Mouse (Mus musculus) C2C12 (cell line): ENCODE data around the gene Sds.

ENCODE experiments used
- CEBPB ChIP-seq: IDR thresholded peaks from one replicate; pipeline ENCODE4 v1.6.1; 2011; ENCODE audit warnings: low read depth, mild to moderate bottlenecking, control low read depth, moderate library complexity
- CTCF ChIP-seq: IDR thresholded peaks from one replicate; pipeline ENCODE4 v1.5.1; 2011; ENCODE audit not compliant: control insufficient read depth, insufficient read depth, insufficient read length
- FOSL1 ChIP-seq: IDR thresholded peaks from one replicate; pipeline ENCODE4 v1.8.0; 2011; ENCODE audit warnings: mild to moderate bottlenecking, low read length; ENCODE audit not compliant: poor library complexity, insufficient read depth, severe bottlenecking
- MYOD1 ChIP-seq: IDR thresholded peaks from one replicate; pipeline ENCODE4 v1.6.1; 2011; ENCODE audit warnings: low read depth; ENCODE audit not compliant: control insufficient read depth, insufficient read length
- USF1 ChIP-seq: IDR thresholded peaks from one replicate; pipeline ENCODE4 v1.6.1; 2011; ENCODE audit warnings: low read depth, mild to moderate bottlenecking, control low read depth, moderate library complexity

DNA sequence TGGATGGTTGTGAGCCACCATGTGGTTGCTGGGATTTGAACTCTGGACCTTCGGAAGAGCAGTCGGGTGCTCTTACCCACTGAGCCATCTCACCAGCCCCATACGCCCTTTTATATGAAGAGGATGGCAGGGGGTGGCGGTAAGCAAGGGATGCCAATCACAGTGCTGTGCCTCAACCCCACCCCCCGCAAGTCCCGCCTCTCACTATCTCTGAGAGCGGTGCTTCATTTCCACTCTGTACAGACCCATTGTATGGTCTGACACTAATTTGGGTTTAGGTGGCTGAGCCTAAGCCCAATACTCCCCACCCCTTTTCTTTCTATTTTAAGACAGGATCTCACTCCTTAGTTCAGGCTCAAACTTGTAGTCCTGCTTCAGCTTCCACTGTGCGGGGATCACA is 465 bp upstream of the Sds start:
- TF ChIP-seq CTCF (no peak), FOSL1 (no peak), USF1 (no peak), CEBPB (no peak), MYOD1 (no peak)
